ENCODE assay signal across 8 mouse cellular contexts in the genomic region with DNA sequence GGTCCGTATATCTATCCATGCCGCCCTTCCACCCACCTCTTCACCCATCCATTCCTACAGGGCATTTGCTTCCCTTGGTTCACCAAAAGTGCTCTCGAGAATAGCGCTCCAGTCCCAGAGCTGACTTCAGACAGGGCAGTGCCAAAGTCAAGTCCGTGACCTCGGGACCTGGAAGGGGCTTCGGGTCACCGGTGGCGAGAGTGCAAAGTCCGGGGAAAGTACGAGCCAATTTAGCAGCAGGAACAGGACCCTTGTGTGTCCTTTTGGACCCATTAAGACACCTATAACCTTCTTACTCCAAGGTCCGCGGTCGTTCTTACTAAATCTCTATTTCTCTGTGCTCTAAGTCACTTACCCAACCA. TPM values are rescaled to one million over a fixed set of nuclear protein-coding genes. Genes with fewer than 3 reads are reported as not detected.
A peak's percentile ranks its signal among the peaks of the same experiment; 100 is the strongest.
DNase-seq lines count a peak whose midpoint lies in the region; ATAC-seq and TF ChIP-seq lines count a peak whose summit lies in the region.

No protein-coding gene starts in this region.

- WGBS in forebrain, embryonic 11.5 days, result under 1% methylated on average over 14 of the region's 14 CpGs
- WGBS in kidney, postnatal 0 days, result under 1% methylated on average over 14 of the region's 14 CpGs
- 2% methylated on average over 14 of the region's 14 CpGs for WGBS in neural tube, embryonic 13.5 days

- H3K4me2 ChIP-seq in forebrain, embryonic 11.5 days (ENCODE audit: low read depth, low read length, severe bottlenecking), result peak overlapping the region; percentile 78
- H3K4me2 ChIP-seq in kidney, postnatal 0 days (ENCODE audit: low read length), result peak overlapping the region; percentile 94
- peak overlapping the region; percentile 93 for H3K4me2 ChIP-seq in neural tube, embryonic 13.5 days

- no peak for TF ChIP-seq CTCF in kidney, postnatal 0 days (IDR thresholded peaks at IDR 0.05; ENCODE audit: low read depth)

- H3K4me1 ChIP-seq in megakaryocyte, embryonic 14.5 days, result peaks cover 53% of the 10 kb centered on the region
- peaks cover 20% of the 10 kb centered on the region for H3K4me1 ChIP-seq in forebrain, embryonic 11.5 days (replicated peaks; ENCODE audit: control insufficient read depth, insufficient read depth, low read length)
- peaks cover 23% of the 10 kb centered on the region; the same call in 1 of the 2 replicates for H3K4me1 ChIP-seq in kidney, postnatal 0 days (replicated peaks; ENCODE audit: insufficient read depth, low read length)
- H3K4me1 ChIP-seq in neural tube, embryonic 13.5 days (replicated peaks), result peaks cover 57% of the 10 kb centered on the region

- H3K9ac ChIP-seq in forebrain, embryonic 11.5 days (ENCODE audit: low read length), result peak overlapping the region; percentile 86
- H3K9ac ChIP-seq in kidney, postnatal 0 days (ENCODE audit: low read depth, low read length), result peak overlapping the region; percentile 50; the same call in 1 of the 2 replicates
- H3K9ac ChIP-seq in neural tube, embryonic 13.5 days, result peak overlapping the region; percentile 70

- no peaks in the 10 kb centered on the region for H3K27me3 ChIP-seq in megakaryocyte, embryonic 14.5 days (replicated peaks)
- no peaks in the 10 kb centered on the region for H3K27me3 ChIP-seq in forebrain, embryonic 11.5 days (ENCODE audit: control insufficient read depth, insufficient read depth, low read length)
- no peaks in the 10 kb centered on the region for H3K27me3 ChIP-seq in kidney, postnatal 0 days (ENCODE audit: insufficient read depth, low read length)
- H3K27me3 ChIP-seq in neural tube, embryonic 13.5 days, result no peaks in the 10 kb centered on the region

- no peak for DNase-seq in forebrain, embryonic 11.5 days (ENCODE audit: low spot score)
- no peak for DNase-seq in kidney, postnatal 0 days (ENCODE audit: low spot score)
- no peak for DNase-seq in embryo, embryonic 9.5 days (ENCODE audit: extremely low spot score)
- no peak for DNase-seq in gastrocnemius, postnatal 10 days

- H3K36me3 ChIP-seq in megakaryocyte, embryonic 14.5 days (replicated peaks; ENCODE audit: low read length), result peaks cover 39% of the 10 kb centered on the region
- no peaks in the 10 kb centered on the region for H3K36me3 ChIP-seq in forebrain, embryonic 11.5 days (ENCODE audit: control insufficient read depth, insufficient read depth, low read length)
- H3K36me3 ChIP-seq in kidney, postnatal 0 days (ENCODE audit: insufficient read depth, low read length), result peaks cover 12% of the 10 kb centered on the region; the same call in 1 of the 2 replicates
- H3K36me3 ChIP-seq in neural tube, embryonic 13.5 days, result peaks cover 18% of the 10 kb centered on the region; the same call in 1 of the 2 replicates

- no peaks in the 10 kb centered on the region for H3K9me3 ChIP-seq in megakaryocyte, embryonic 14.5 days
- H3K9me3 ChIP-seq in forebrain, embryonic 11.5 days (ENCODE audit: control insufficient read depth, low read length), result no peaks in the 10 kb centered on the region
- H3K9me3 ChIP-seq in kidney, postnatal 0 days (replicated peaks; ENCODE audit: low read length), result no peaks in the 10 kb centered on the region
- no peaks in the 10 kb centered on the region for H3K9me3 ChIP-seq in neural tube, embryonic 13.5 days

- ATAC-seq in megakaryocyte, adult 5-6 weeks (ENCODE audit: poor library complexity, severe bottlenecking), result no peak
- ATAC-seq in forebrain, embryonic 11.5 days (replicated peaks; ENCODE audit: low FRiP score), result no peak
- ATAC-seq in kidney, postnatal 0 days (replicated peaks; ENCODE audit: low FRiP score, low read depth), result peak; percentile 33
- no peak for ATAC-seq in neural tube, embryonic 13.5 days (ENCODE audit: low read depth)
- ATAC-seq in monocyte, adult 5-6 weeks (replicated peaks; ENCODE audit: insufficient number of reproducible peaks, low FRiP score, low TSS enrichment, poor library complexity, severe bottlenecking), result no peak

- peak overlapping the region; percentile 97 for H3K27ac ChIP-seq in forebrain, embryonic 11.5 days (ENCODE audit: low read depth, low read length)
- peak overlapping the region; percentile 89 for H3K27ac ChIP-seq in kidney, postnatal 0 days
- peak overlapping the region; percentile 93 for H3K27ac ChIP-seq in neural tube, embryonic 13.5 days (replicated peaks)

- H3K4me3 ChIP-seq in megakaryocyte, embryonic 14.5 days (replicated peaks), result peak overlapping the region; percentile 98
- peak overlapping the region; percentile 61 for H3K4me3 ChIP-seq in forebrain, embryonic 11.5 days (ENCODE audit: low read depth, low read length)
- H3K4me3 ChIP-seq in kidney, postnatal 0 days (replicated peaks; ENCODE audit: low read depth, low read length), result peak overlapping the region; percentile 48
- peak overlapping the region; percentile 71 for H3K4me3 ChIP-seq in neural tube, embryonic 13.5 days

RNA-seq across cellular contexts. Expression of gene Hes6, which starts 0.3 kb away (rescaled TPM):
- polyA plus RNA-seq in megakaryocyte, embryonic 14.5 days (2012; ENCODE audit: insufficient read depth, low replicate concordance), result 41.6 and 60.4 TPM in 2 replicates
- 31.4 and 37.5 TPM in 2 replicates for total RNA-seq in megakaryocyte, adult 5-6 weeks (2015)
- total RNA-seq in megakaryocyte, adult 5-6 weeks (2017), result 29.1 and 30.8 TPM in 2 replicates
- 258 and 260 TPM in 2 replicates for polyA plus RNA-seq in forebrain, embryonic 11.5 days (2014; fragmentation: Nextera tagmentation; extraction: Ambion mirVana)
- polyA plus RNA-seq in kidney, postnatal 0 days (2015; fragmentation: Nextera tagmentation; extraction: Ambion mirVana), result 60.6 and 62.2 TPM in 2 replicates
- 146 and 163 TPM in 2 replicates for polyA plus RNA-seq in neural tube, embryonic 13.5 days (2015; fragmentation: Nextera tagmentation; extraction: Ambion mirVana)
- 10 to 100 TPM; 19.8 to 21.4 TPM for total RNA-seq in gastrocnemius, postnatal 10 days (2021)
- 11.5 to 23.5 TPM (median 13.5 TPM) in 3 replicates for total RNA-seq in monocyte, adult 5-6 weeks (2017)

RNA-seq across cellular contexts. Expression of gene Ilkap, which starts 14.9 kb away (rescaled TPM):
- polyA plus RNA-seq in megakaryocyte, embryonic 14.5 days (2012; ENCODE audit: insufficient read depth, low replicate concordance), result 13.9 and 52.5 TPM in 2 replicates
- total RNA-seq in megakaryocyte, adult 5-6 weeks (2015), result 67.5 and 71.0 TPM in 2 replicates
- total RNA-seq in megakaryocyte, adult 5-6 weeks (2017), result 90.9 and 102 TPM in 2 replicates
- polyA plus RNA-seq in forebrain, embryonic 11.5 days (2014; fragmentation: Nextera tagmentation; extraction: Ambion mirVana), result 161 and 166 TPM in 2 replicates
- 91.0 and 99.8 TPM in 2 replicates for polyA plus RNA-seq in kidney, postnatal 0 days (2015; fragmentation: Nextera tagmentation; extraction: Ambion mirVana)
- polyA plus RNA-seq in neural tube, embryonic 13.5 days (2015; fragmentation: Nextera tagmentation; extraction: Ambion mirVana), result 138 and 141 TPM in 2 replicates
- total RNA-seq in gastrocnemius, postnatal 10 days (2021), result 10 to 100 TPM; 48.2 to 49.3 TPM
- 133 to 179 TPM (median 136 TPM) in 3 replicates for total RNA-seq in monocyte, adult 5-6 weeks (2017)

RNA-seq across cellular contexts. Expression of gene Per2, which starts 45.6 kb away (rescaled TPM):
- 0.73 and 1.0 TPM in 2 replicates for polyA plus RNA-seq in megakaryocyte, embryonic 14.5 days (2012; ENCODE audit: insufficient read depth, low replicate concordance)
- total RNA-seq in megakaryocyte, adult 5-6 weeks (2015), result 1.9 and 3.0 TPM in 2 replicates
- total RNA-seq in megakaryocyte, adult 5-6 weeks (2017), result 1.9 and 2.0 TPM in 2 replicates
- 2.7 and 3.6 TPM in 2 replicates for polyA plus RNA-seq in forebrain, embryonic 11.5 days (2014; fragmentation: Nextera tagmentation; extraction: Ambion mirVana)
- polyA plus RNA-seq in kidney, postnatal 0 days (2015; fragmentation: Nextera tagmentation; extraction: Ambion mirVana), result 2.3 and 2.7 TPM in 2 replicates
- polyA plus RNA-seq in neural tube, embryonic 13.5 days (2015; fragmentation: Nextera tagmentation; extraction: Ambion mirVana), result 3.3 and 4.1 TPM in 2 replicates
- total RNA-seq in gastrocnemius, postnatal 10 days (2021), result 1 to 10 TPM; 4.9 to 6.8 TPM
- total RNA-seq in monocyte, adult 5-6 weeks (2017), result 2.8 to 12.0 TPM (median 3.1 TPM) in 3 replicates

RNA-seq across cellular contexts. Expression of gene Erfe, which starts 47.3 kb away (rescaled TPM):
- 0.04 TPM in 1 of 2 replicates, not detected in the other for polyA plus RNA-seq in megakaryocyte, embryonic 14.5 days (2012; ENCODE audit: insufficient read depth, low replicate concordance)
- total RNA-seq in megakaryocyte, adult 5-6 weeks (2015), result 0.07 TPM in 1 of 2 replicates, not detected in the other
- not detected in 2 replicates for total RNA-seq in megakaryocyte, adult 5-6 weeks (2017)
- polyA plus RNA-seq in forebrain, embryonic 11.5 days (2014; fragmentation: Nextera tagmentation; extraction: Ambion mirVana), result 0.91 and 2.0 TPM in 2 replicates
- 0.84 and 1.2 TPM in 2 replicates for polyA plus RNA-seq in kidney, postnatal 0 days (2015; fragmentation: Nextera tagmentation; extraction: Ambion mirVana)
- polyA plus RNA-seq in neural tube, embryonic 13.5 days (2015; fragmentation: Nextera tagmentation; extraction: Ambion mirVana), result 0.26 and 0.47 TPM in 2 replicates
- 1 to 10 TPM; 1.1 to 1.3 TPM for total RNA-seq in gastrocnemius, postnatal 10 days (2021)
- 0.29 to 0.48 TPM in 2 of 3 replicates, not detected in the other for total RNA-seq in monocyte, adult 5-6 weeks (2017)

Comparison
In these comparisons a context has a peak if more than half of its experiments do, and no peak if none do; other contexts are left out.
1. H3K4me3 ChIP-seq: peak in every context shown above with its lines; median percentile 98 in megakaryocyte, embryonic 14.5 days; 71 in neural tube, embryonic 13.5 days; 61 in forebrain, embryonic 11.5 days; 48 in kidney, postnatal 0 days.